In the genomic region with DNA sequence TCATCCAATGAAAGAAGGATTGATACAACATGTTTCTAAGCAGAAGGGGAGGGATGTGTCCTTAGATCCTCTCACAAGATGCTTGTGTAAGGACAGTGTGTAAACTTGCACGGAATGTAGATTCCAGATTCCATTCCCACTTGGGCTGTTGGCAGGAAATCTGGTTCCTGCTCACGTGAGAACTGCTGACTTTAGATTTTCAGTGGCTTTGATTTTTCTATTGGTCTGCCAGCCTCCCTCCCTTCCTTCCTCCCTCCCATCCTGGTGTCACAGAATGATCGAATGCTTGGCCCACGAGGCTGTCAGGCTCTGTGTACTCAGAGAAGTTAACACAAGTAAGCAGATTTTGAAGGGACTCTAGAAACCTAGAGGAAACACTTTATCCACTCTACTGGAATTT, we compare ENCODE assay signal across 9 mouse cellular contexts. TPM values are rescaled to one million over a fixed set of nuclear protein-coding genes. Genes with fewer than 3 reads are reported as not detected.
DNase-seq lines count a peak whose midpoint lies in the region; ATAC-seq and TF ChIP-seq lines count a peak whose summit lies in the region.
"Had no signal": no experiment of that assay in that cellular context is flagged by ENCODE, and none has a peak within 500 bp of the region (broad histone marks: within the 10 kb centered on the region; RNA-seq: fewer than 3 reads in every experiment).

No protein-coding gene starts in this region.

- H3K4me3 ChIP-seq in forebrain, embryonic 14.5 days (ENCODE audit: low read depth, low read length): no peak overlapping the region
- H3K4me3 ChIP-seq in forebrain, embryonic 13.5 days: no peak overlapping the region
- no peak overlapping the region for H3K4me3 ChIP-seq in embryonic facial prominence, embryonic 15.5 days (replicated peaks)
- no peak overlapping the region for H3K4me3 ChIP-seq in intestine, embryonic 15.5 days (replicated peaks)
- H3K4me3 ChIP-seq in thymus, adult 2 months (ENCODE audit: control insufficient read depth, insufficient read depth, low read length): no peak overlapping the region
- no peak overlapping the region for H3K4me3 ChIP-seq in midbrain, embryonic 10.5 days
- H3K4me3 ChIP-seq: liver, embryonic 13.5 days had no signal

- no peak overlapping the region for H3K27ac ChIP-seq in forebrain, embryonic 14.5 days (ENCODE audit: low read depth, low read length)
- H3K27ac ChIP-seq in forebrain, embryonic 13.5 days: no peak overlapping the region
- H3K27ac ChIP-seq in embryonic facial prominence, embryonic 15.5 days (replicated peaks): peak overlapping the region; percentile 55
- H3K27ac ChIP-seq in intestine, embryonic 15.5 days: peak overlapping the region; percentile 72; the same call in 1 of the 2 replicates
- H3K27ac ChIP-seq in thymus, adult 2 months (ENCODE audit: control insufficient read depth, insufficient read depth, low read length): no peak overlapping the region
- H3K27ac ChIP-seq in midbrain, embryonic 10.5 days (replicated peaks): no peak overlapping the region

- no peaks in the 10 kb centered on the region for H3K9me3 ChIP-seq in forebrain, embryonic 14.5 days (replicated peaks; ENCODE audit: control insufficient read depth, low read length)
- no peaks in the 10 kb centered on the region for H3K9me3 ChIP-seq in forebrain, embryonic 13.5 days (replicated peaks)
- H3K9me3 ChIP-seq in embryonic facial prominence, embryonic 15.5 days (replicated peaks): no peaks in the 10 kb centered on the region
- no peaks in the 10 kb centered on the region for H3K9me3 ChIP-seq in intestine, embryonic 15.5 days
- H3K9me3 ChIP-seq in midbrain, embryonic 10.5 days (replicated peaks): no peaks in the 10 kb centered on the region
- H3K9me3 ChIP-seq: liver, embryonic 13.5 days had no signal

- H3K36me3 ChIP-seq in forebrain, embryonic 14.5 days (ENCODE audit: control insufficient read depth, insufficient read depth, low read length): no peaks in the 10 kb centered on the region
- no peaks in the 10 kb centered on the region for H3K36me3 ChIP-seq in forebrain, embryonic 13.5 days (ENCODE audit: poor library complexity, severe bottlenecking)
- no peaks in the 10 kb centered on the region for H3K36me3 ChIP-seq in embryonic facial prominence, embryonic 15.5 days
- no peaks in the 10 kb centered on the region for H3K36me3 ChIP-seq in intestine, embryonic 15.5 days
- H3K36me3 ChIP-seq in thymus, adult 2 months (ENCODE audit: control insufficient read depth, insufficient read depth, low read length): no peaks in the 10 kb centered on the region
- no peaks in the 10 kb centered on the region for H3K36me3 ChIP-seq in midbrain, embryonic 10.5 days
- H3K36me3 ChIP-seq: liver, embryonic 13.5 days had no signal

- TF ChIP-seq CTCF in thymus, adult 2 months (IDR thresholded peaks at IDR 0.05; ENCODE audit: borderline replicate concordance, control insufficient read depth, extremely low read depth, insufficient read depth, low read length, poor library complexity): no peak

- TF ChIP-seq POLR2A in thymus, adult 2 months (IDR thresholded peaks at IDR 0.05; ENCODE audit: control insufficient read depth, extremely low read depth, insufficient read depth, low read length, poor library complexity): no peak

- 74% methylated on average over 4 of the region's 4 CpGs for WGBS in forebrain, embryonic 14.5 days
- 76% methylated on average over 4 of the region's 4 CpGs for WGBS in forebrain, embryonic 13.5 days
- 12% methylated on average over 4 of the region's 4 CpGs for WGBS in embryonic facial prominence, embryonic 15.5 days
- 15% methylated on average over 4 of the region's 4 CpGs for WGBS in intestine, embryonic 15.5 days
- 20% methylated on average over 4 of the region's 4 CpGs for WGBS in thymus, adult 2 months
- WGBS in midbrain, embryonic 10.5 days: 71% methylated on average over 4 of the region's 4 CpGs

- no peaks in the 10 kb centered on the region for H3K27me3 ChIP-seq in forebrain, embryonic 14.5 days (replicated peaks; ENCODE audit: control insufficient read depth, insufficient read depth, low read length)
- no peaks in the 10 kb centered on the region for H3K27me3 ChIP-seq in forebrain, embryonic 13.5 days
- no peaks in the 10 kb centered on the region for H3K27me3 ChIP-seq in embryonic facial prominence, embryonic 15.5 days
- no peaks in the 10 kb centered on the region for H3K27me3 ChIP-seq in intestine, embryonic 15.5 days (replicated peaks)
- no peaks in the 10 kb centered on the region for H3K27me3 ChIP-seq in thymus, adult 2 months (ENCODE audit: control insufficient read depth, insufficient read depth, low read length)
- no peaks in the 10 kb centered on the region for H3K27me3 ChIP-seq in midbrain, embryonic 10.5 days (ENCODE audit: low read depth, poor library complexity, severe bottlenecking)
- H3K27me3 ChIP-seq: liver, embryonic 13.5 days had no signal

- H3K4me2 ChIP-seq in forebrain, embryonic 14.5 days (ENCODE audit: low read length): no peak overlapping the region
- no peak overlapping the region for H3K4me2 ChIP-seq in forebrain, embryonic 13.5 days
- no peak overlapping the region for H3K4me2 ChIP-seq in embryonic facial prominence, embryonic 15.5 days (replicated peaks)
- H3K4me2 ChIP-seq in intestine, embryonic 15.5 days (replicated peaks): no peak overlapping the region
- H3K4me2 ChIP-seq: liver, embryonic 13.5 days had no signal

- no peaks in the 10 kb centered on the region for H3K4me1 ChIP-seq in forebrain, embryonic 14.5 days (ENCODE audit: control insufficient read depth, insufficient read depth, low read length)
- no peaks in the 10 kb centered on the region; the same call in 1 of the 2 replicates for H3K4me1 ChIP-seq in forebrain, embryonic 13.5 days
- peaks cover 3% of the 10 kb centered on the region; the same call in 1 of the 2 replicates for H3K4me1 ChIP-seq in embryonic facial prominence, embryonic 15.5 days
- H3K4me1 ChIP-seq in intestine, embryonic 15.5 days (replicated peaks): peaks cover 13% of the 10 kb centered on the region
- H3K4me1 ChIP-seq in thymus, adult 2 months (replicated peaks; ENCODE audit: control insufficient read depth, insufficient read depth, low read length): no peaks in the 10 kb centered on the region
- peaks cover 11% of the 10 kb centered on the region for H3K4me1 ChIP-seq in midbrain, embryonic 10.5 days
- H3K4me1 ChIP-seq: liver, embryonic 13.5 days had no signal

- H3K9ac ChIP-seq in forebrain, embryonic 14.5 days (ENCODE audit: low read length): no peak overlapping the region
- no peak overlapping the region for H3K9ac ChIP-seq in forebrain, embryonic 13.5 days
- no peak overlapping the region for H3K9ac ChIP-seq in embryonic facial prominence, embryonic 15.5 days
- H3K9ac ChIP-seq in intestine, embryonic 15.5 days: no peak overlapping the region
- H3K9ac ChIP-seq: liver, embryonic 13.5 days had no signal

- peak; percentile 2 for DNase-seq in forebrain, embryonic 14.5 days (ENCODE audit: low spot score)
- DNase-seq in lung, postnatal 14 days: peak; percentile 77
- DNase-seq in thymus, adult 2 months: no peak
- no peak for DNase-seq in midbrain, embryonic 10.5 days (ENCODE audit: low spot score)
- DNase-seq: liver, embryonic 13.5 days had no signal

- ATAC-seq in forebrain, embryonic 14.5 days: no peak
- no peak for ATAC-seq in forebrain, embryonic 13.5 days
- no peak for ATAC-seq in embryonic facial prominence, embryonic 15.5 days (ENCODE audit: insufficient number of reproducible peaks, low FRiP score, low TSS enrichment, low read depth)
- ATAC-seq in intestine, embryonic 15.5 days: peak; percentile 44; the same call in 1 of the 2 replicates
- ATAC-seq in monocyte, adult 5-6 weeks (replicated peaks; ENCODE audit: insufficient number of reproducible peaks, low FRiP score, low TSS enrichment, poor library complexity, severe bottlenecking): no peak

RNA-seq across cellular contexts. Expression of gene Snrk, which starts 32.9 kb away (rescaled TPM):
- polyA plus RNA-seq in forebrain, embryonic 14.5 days (2014; fragmentation: Nextera tagmentation; extraction: Ambion mirVana): 36.9 and 53.2 TPM in 2 replicates
- polyA plus RNA-seq in forebrain, embryonic 13.5 days (2015; fragmentation: Nextera tagmentation; extraction: Ambion mirVana): 45.9 and 52.4 TPM in 2 replicates
- 61.5 and 63.1 TPM in 2 replicates for polyA plus RNA-seq in embryonic facial prominence, embryonic 15.5 days (2015; fragmentation: Nextera tagmentation; extraction: Ambion mirVana)
- polyA plus RNA-seq in intestine, embryonic 15.5 days (2015; fragmentation: Nextera tagmentation; extraction: Ambion mirVana): 46.1 and 49.4 TPM in 2 replicates
- polyA plus RNA-seq in thymus, adult 2 months (2012; rRNA removed): 50.0 and 54.2 TPM in 2 replicates
- total RNA-seq in monocyte, adult 5-6 weeks (2017): 72.7 to 80.3 TPM (median 79.6 TPM) in 3 replicates
- 25.8 and 31.2 TPM in 2 replicates for polyA plus RNA-seq in midbrain, embryonic 10.5 days (2016; fragmentation: Nextera tagmentation; extraction: Ambion mirVana)

Comparison
In these comparisons a context has a peak if more than half of its experiments do, and no peak if none do; other contexts are left out.
1. DNase-seq: peak in forebrain, embryonic 14.5 days (single experiment) and lung, postnatal 14 days (single experiment); none in thymus, adult 2 months (single experiment) and midbrain, embryonic 10.5 days (single experiment).
2. H3K27ac ChIP-seq: peak in embryonic facial prominence, embryonic 15.5 days (single experiment) and intestine, embryonic 15.5 days (single experiment); none in forebrain, embryonic 14.5 days (single experiment), forebrain, embryonic 13.5 days (single experiment), thymus, adult 2 months (single experiment) and midbrain, embryonic 10.5 days (single experiment).